Mouse (Mus musculus) heart, embryonic 14.5 days (tissue): ENCODE measurements around the gene Amz2. TPM values are rescaled to one million over a fixed set of nuclear protein-coding genes. Genes with fewer than 3 reads are reported as not detected.

ENCODE experiments used
- ATAC-seq: fragments of 200-750 bp; cut with Nextera tagmentation; 2 replicates; pipeline ENCODE4 v1.8.0; 2017; ENCODE audit warnings: low read depth, moderate TSS enrichment; ENCODE audit not compliant: insufficient number of reproducible peaks, insufficient read depth, low FRiP score
- H3K27ac ChIP-seq, 2 experiments: fragments of 200-500 bp in 1 of 2; fragments of 300-500 bp in 1 of 2; sonication (generic) in 1 of 2; replicated peaks in 1 of 2; 2 replicates each; pipeline ENCODE4 v1.5.1; 2012 to 2014; ENCODE audit warnings: low read depth in 2 of 2, low read length in 2 of 2, control low read depth in 1 of 2, mild to moderate bottlenecking in 1 of 2, mixed read lengths in 1 of 2; ENCODE audit not compliant: control insufficient read depth in 1 of 2, insufficient read depth in 1 of 2
- H3K27me3 ChIP-seq: fragments of 300-500 bp; sonication (generic); 2 replicates; pipeline ENCODE4 v1.6.1; 2014; ENCODE audit warnings: mild to moderate bottlenecking, low read length, control low read depth; ENCODE audit not compliant: control insufficient read depth, insufficient read depth
- H3K36me3 ChIP-seq: fragments of 300-500 bp; sonication (generic); 2 replicates; pipeline ENCODE4 v1.6.1; 2014; ENCODE audit warnings: mild to moderate bottlenecking, control low read depth, low read length, mixed read lengths; ENCODE audit not compliant: control insufficient read depth, insufficient read depth
- H3K4me1 ChIP-seq, 2 experiments: fragments of 200-500 bp in 1 of 2; fragments of 300-500 bp in 1 of 2; sonication (generic) in 1 of 2; 2 replicates each; pipeline ENCODE4 v1.6.1; 2012 to 2014; ENCODE audit warnings: low read length in 2 of 2, control low read depth in 1 of 2, mixed read lengths in 1 of 2; ENCODE audit not compliant: control insufficient read depth in 2 of 2, insufficient read depth in 2 of 2
- H3K4me2 ChIP-seq: fragments of 300-500 bp; sonication (generic); 2 replicates; pipeline ENCODE4 v1.6.1; 2014; ENCODE audit warnings: mild to moderate bottlenecking, low read length
- H3K4me3 ChIP-seq, 2 experiments: fragments of 200-500 bp in 1 of 2; fragments of 300-500 bp in 1 of 2; sonication (generic) in 1 of 2; 2 replicates each; pipeline ENCODE4 v1.5.1; 2012 to 2014; ENCODE audit warnings: low read length in 2 of 2, mild to moderate bottlenecking in 2 of 2, control low read depth in 1 of 2, low read depth in 1 of 2, moderate library complexity in 1 of 2; ENCODE audit not compliant: control insufficient read depth in 1 of 2, insufficient read depth in 1 of 2
- H3K9ac ChIP-seq: fragments of 300-500 bp; sonication (generic); 2 replicates; pipeline ENCODE4 v1.6.1; 2014; ENCODE audit warnings: mild to moderate bottlenecking, low read length
- H3K9me3 ChIP-seq: fragments of 300-500 bp; sonication (generic); 2 replicates; pipeline ENCODE4 v1.6.1; 2016; ENCODE audit warnings: low read length, control low read depth; ENCODE audit not compliant: control insufficient read depth
- WGBS: fragments of 180-500 bp; shearing (Covaris S2); extraction: QIAGEN DNeasy Blood & Tissue Kit; methylation state at CpG from one replicate; pipeline ENCODE4 v1.1.7; 2014; 5-methylcytosine and 5-hydroxymethylcytosine counted together
- polyA plus RNA-seq: library from polyadenylated mRNA; unstranded; fragments of >200 nt; fragmentation: Nextera tagmentation; extraction: Ambion mirVana; gene quantifications from 2 replicates; pipeline ENCODE4 v1.2.1, GENCODE M21; 2014

Gene Amz2
- polyA plus RNA-seq, 1 experiment from 2014 or later: 38.7 TPM

GRCm38 (mm10) chr11:109422263-109422662 lies 3.5 kb upstream of the Amz2 start:
- Histone ChIP-seq H3K9me3 (0 out of 2 replicates have a peak, but pooled peaks cover 3% of the 10 kb centered on the region), H3K27ac (no peak overlapping the region), H3K4me3 (no peak overlapping the region), H3K9ac (no peak overlapping the region), H3K4me1 (peaks cover 2 to 8% of the 10 kb centered on the region in 2 experiments; a peak in 2 of 4 replicates), H3K36me3 (no peaks in the 10 kb centered on the region), H3K27me3 (no peaks in the 10 kb centered on the region), H3K4me2 (no peak overlapping the region)
- WGBS: 98% methylated on average over 4 of the region's 4 CpGs
- no peak for ATAC-seq

GRCm38 (mm10) chr11:109423294-109423693 lies 2.5 kb upstream of the Amz2 start:
- H3K9ac ChIP-seq: no peak overlapping the region
- H3K4me1 ChIP-seq: peaks cover 2 to 8% of the 10 kb centered on the region in 2 experiments; a peak in 2 of 4 replicates
- H3K9me3 ChIP-seq: 0 out of 2 replicates have a peak, but pooled peaks cover 3% of the 10 kb centered on the region
- no peaks in the 10 kb centered on the region for H3K27me3 ChIP-seq
- 62% methylated on average over 1 of the region's 1 CpGs for WGBS
- H3K4me2 ChIP-seq: no peak overlapping the region
- ATAC-seq: no peak
- no peak overlapping the region for H3K27ac ChIP-seq
- no peak overlapping the region for H3K4me3 ChIP-seq
- 0 out of 2 replicates have a peak, but pooled peaks cover under 1% of the 10 kb centered on the region for H3K36me3 ChIP-seq

DNA sequence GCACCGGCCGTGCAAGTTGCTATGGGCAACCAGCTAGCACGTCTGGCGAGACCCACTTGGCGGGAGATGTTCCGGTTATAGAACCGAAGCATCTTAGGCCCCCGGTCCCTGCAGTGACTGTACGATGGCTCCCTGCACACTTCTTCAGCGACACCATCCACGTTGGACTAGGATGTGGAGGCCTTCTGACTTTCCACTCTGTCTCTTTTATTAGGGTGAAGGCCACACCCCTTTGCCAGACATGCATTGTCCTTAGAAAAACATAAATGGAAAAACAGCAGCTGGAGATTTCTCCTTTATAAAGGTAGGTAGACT lies 483 bp downstream of the Amz2 start:
- Histone ChIP-seq H3K4me2 (peak overlapping the region; percentile 71), H3K9me3 (0 out of 2 replicates have a peak, but pooled peaks cover 3% of the 10 kb centered on the region), H3K9ac (peak overlapping the region; percentile 78), H3K36me3 (peaks cover 28% of the 10 kb centered on the region), H3K4me3 (peak overlapping the region; percentile 59 to 82), H3K27ac (peak overlapping the region; percentile 79 to 87), H3K27me3 (no peaks in the 10 kb centered on the region), H3K4me1 (peaks cover 3 to 10% of the 10 kb centered on the region in 2 experiments; a peak in 3 of 4 replicates)
- ATAC-seq: no peak
- WGBS: under 1% methylated on average over 11 of the region's 11 CpGs

DNA sequence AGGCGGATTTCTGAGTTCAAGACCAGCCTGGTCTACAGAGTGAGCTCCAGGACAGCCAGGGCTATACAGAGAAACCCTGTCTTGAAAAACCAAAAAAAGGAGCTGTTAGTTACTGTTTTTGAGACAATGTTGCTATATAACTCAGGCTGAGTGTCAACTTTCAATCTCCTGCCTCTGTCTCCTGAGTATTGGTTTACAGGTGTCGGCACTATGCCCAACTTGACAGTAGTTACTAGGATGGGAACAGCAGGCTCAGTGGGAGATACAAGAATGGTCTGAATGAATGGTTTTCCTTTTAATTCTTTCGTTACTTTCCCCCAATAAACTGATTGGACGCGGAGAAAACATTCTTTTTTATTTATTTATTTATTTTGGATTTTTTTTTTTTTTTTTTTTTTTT lies 1.6 kb downstream of the Amz2 start:
- Histone ChIP-seq H3K9ac (no peak overlapping the region), H3K4me2 (no peak overlapping the region), H3K4me3 (no peak overlapping the region), H3K36me3 (peaks cover 28% of the 10 kb centered on the region), H3K4me1 (peaks cover 6 to 15% of the 10 kb centered on the region in 2 experiments; a peak in 3 of 4 replicates), H3K27me3 (no peaks in the 10 kb centered on the region), H3K9me3 (no peaks in the 10 kb centered on the region), H3K27ac (no peak overlapping the region)
- 94% methylated on average over 5 of the region's 5 CpGs for WGBS
- ATAC-seq: no peak

DNA sequence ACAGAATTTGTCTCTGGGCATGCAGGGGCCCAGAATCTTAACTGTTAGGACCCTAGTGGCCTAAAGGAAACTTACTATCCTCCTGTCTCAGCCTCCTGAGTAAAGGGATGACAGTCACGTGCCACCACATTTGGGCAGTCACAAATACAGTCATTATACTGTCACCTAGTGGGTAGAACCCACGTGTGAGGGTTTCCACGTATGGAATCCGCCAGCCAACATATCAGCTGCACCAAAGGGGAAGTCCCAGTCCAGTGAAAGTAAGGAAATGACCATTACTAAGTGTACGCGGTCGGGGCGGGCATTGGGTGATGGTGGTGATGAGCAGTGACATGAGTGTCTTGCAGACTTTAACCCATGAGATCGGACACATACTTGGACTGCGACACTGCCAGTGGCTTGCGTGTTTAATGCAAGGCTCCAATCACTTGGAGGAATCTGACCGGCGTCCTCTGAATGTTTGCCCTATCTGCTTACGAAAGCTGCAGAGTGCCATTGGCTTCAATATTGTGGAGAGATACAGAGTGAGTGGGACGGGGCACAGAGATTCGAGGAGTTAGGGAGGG lies 8.6 kb downstream of the Amz2 start:
- Histone ChIP-seq H3K27me3 (no peaks in the 10 kb centered on the region), H3K36me3 (peaks cover 64% of the 10 kb centered on the region), H3K9me3 (no peaks in the 10 kb centered on the region), H3K4me1 (peaks cover 5 to 9% of the 10 kb centered on the region in 2 experiments; a peak in 3 of 4 replicates), H3K9ac (no peak overlapping the region), H3K27ac (no peak overlapping the region), H3K4me3 (no peak overlapping the region), H3K4me2 (no peak overlapping the region)
- no peak for ATAC-seq
- 89% methylated on average over 16 of the region's 16 CpGs for WGBS

DNA sequence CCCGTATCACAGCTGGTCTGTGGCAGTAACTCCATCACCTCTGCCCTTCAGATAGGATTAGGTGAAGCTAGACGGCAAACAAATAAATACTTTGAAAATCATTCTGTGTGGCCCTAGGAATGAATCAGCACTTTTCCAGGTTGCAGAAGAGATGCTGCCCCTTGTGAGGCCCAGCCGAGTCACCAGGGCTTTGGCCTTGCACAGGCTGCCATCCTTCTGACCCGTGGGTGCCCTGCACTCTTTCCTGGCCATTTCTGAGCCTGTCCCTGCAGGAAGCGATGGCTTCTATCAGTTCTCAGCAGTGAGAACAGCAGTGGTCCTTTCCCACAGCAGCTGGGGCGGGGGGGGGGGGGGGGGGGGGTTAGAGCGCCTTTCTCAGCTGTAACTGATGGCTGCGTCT lies 11.1 kb downstream of the Amz2 start:
- Histone ChIP-seq H3K27ac (no peak overlapping the region), H3K9me3 (no peaks in the 10 kb centered on the region), H3K36me3 (peaks cover 46% of the 10 kb centered on the region), H3K9ac (no peak overlapping the region), H3K4me3 (no peak overlapping the region), H3K4me2 (no peak overlapping the region), H3K27me3 (no peaks in the 10 kb centered on the region), H3K4me1 (peaks cover 2 to 15% of the 10 kb centered on the region in 2 experiments)
- ATAC-seq: no peak
- 61% methylated on average over 7 of the region's 8 CpGs for WGBS

DNA sequence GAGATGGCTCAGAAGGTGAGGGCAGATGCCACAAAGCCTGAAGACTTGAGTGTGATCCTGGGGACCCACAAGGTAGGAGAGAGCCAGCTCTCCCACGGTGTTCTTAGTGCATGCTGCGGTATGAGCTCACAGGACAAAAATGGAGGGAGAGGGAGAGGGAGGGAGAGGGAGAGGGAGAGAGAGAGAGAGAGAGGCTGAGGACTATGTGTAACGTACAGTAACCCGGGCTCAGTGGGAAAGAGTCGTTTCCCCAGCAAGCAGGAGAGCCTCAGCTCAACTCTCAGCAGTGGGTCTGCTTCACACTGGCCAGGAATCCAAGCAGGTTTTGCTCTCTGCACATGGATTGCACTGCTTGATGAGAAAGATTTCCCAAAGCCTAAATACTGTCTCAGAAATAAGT lies 13.5 kb downstream of the Amz2 start:
- 16% methylated on average over 5 of the region's 5 CpGs for WGBS
- peaks cover 2 to 15% of the 10 kb centered on the region in 2 experiments for H3K4me1 ChIP-seq
- no peak for ATAC-seq
- peak overlapping the region in 1 of 2 experiments; percentile 59; a peak in 2 of 4 replicates for H3K4me3 ChIP-seq
- peak overlapping the region; percentile 77 for H3K9ac ChIP-seq
- H3K36me3 ChIP-seq: peaks cover 39% of the 10 kb centered on the region
- H3K27me3 ChIP-seq: no peaks in the 10 kb centered on the region
- H3K4me2 ChIP-seq: peak overlapping the region; percentile 90
- H3K27ac ChIP-seq: peak overlapping the region in 1 of 2 experiments; percentile 56; a peak in 1 of 4 replicates
- no peaks in the 10 kb centered on the region for H3K9me3 ChIP-seq
